Mouse (Mus musculus) B cell, adult 2 months (primary cell): ENCODE measurements around the gene Prepl.

ENCODE experiments used
- DNase-seq, 2 experiments: peaks; one replicate each; pipeline ENCODE4 v3.0.0; 2022

Prepl gene

DNA sequence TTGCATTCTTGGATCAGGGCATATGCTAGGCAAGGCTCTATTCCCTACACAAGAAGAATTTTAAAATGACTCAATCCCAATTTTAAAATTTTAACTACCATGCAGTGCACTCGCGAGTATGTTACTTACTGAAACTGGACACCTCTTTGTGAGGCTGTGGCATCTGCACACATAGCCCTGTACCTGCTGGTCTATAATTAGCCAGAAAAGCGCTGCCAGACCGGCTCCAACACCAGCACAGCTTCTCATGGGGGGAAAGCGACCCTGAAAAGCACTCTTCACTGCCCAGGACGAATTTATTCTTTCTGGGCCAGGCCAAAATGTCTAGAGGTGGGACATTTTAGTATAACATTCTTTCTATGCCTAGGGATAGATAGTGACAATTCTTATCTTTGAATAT lies 19.4 kb downstream of the Prepl start:
- DNase-seq, result no peak

DNA sequence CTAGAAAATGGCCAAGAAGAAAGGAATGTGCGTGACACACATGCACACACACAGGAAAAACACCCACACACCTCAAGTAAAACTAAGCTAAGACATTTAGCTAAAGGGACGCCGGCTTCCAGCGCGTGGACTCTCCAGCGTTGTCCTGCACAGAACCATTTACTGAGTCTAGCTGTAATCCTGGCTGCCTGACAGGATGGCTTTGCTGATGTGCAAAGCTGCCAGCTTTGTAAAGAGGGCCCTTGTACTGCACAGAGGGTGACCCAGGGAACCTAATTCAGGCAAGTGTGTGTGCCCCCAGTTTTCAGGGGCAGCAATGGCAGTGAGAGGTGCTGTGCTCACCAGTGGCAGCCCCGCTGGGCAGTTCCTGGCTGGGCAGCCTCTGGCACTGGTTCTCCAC lies 22.7 kb downstream of the Prepl start:
- no peak for DNase-seq

DNA sequence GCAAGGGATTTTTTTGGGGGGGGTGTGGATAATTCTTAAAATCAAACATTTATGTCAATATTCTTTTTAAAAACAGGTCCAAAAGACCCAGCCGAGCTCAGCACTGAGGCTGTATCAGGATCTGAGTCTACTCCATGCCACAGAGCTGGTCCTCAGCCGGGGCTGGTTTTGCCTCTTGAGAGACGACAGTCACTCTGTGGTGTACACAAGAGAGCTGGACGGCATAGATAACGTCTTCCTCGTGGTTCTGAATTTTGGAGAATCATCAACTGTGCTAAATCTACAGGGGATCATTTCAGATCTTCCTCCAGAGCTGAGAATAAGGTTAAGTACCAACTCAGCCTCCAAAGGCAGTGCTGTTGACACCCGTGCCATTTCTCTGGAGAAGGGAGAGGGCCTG lies 26.5 kb downstream of the Prepl start:
- no peak for DNase-seq

DNA sequence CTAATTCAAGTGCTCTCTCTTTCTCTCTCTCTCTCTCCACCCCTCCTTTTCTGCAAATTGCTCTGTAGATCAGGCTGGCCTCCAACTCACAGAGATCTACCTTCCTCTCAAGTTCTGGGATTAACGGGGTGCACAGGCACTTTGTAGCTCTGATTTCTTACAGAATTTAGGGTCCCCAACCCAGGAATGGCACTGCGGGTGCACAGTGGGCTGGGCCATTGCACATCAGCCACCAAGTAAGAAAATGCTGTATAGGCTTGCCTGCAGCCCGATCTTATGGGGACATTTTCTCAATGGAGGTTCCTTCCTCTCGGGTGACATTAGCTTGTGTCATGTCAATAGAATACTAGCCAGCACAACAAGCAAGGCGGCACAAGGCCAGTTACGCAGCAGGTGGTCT lies 30.9 kb downstream of the Prepl start:
- no peak for DNase-seq

DNA sequence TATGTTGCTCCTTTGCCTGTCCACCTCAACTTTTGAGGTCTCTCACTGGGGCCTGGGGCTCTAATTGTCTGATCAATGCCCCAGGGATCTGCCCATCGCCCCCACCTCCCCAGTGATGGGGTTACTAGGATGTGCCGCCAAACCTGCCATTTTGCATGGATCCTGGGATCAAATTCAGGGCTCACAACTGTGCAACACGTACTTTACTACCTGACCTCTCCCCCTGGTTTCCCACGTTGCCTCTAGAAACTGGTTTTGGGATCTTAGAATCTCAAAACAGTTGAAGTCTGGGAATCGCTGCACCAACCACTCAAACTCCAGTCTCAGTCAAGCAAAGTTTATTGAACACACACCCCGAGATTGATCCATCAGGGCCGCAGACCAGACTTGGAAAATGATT lies 31.8 kb downstream of the Prepl start:
- no peak for DNase-seq

DNA sequence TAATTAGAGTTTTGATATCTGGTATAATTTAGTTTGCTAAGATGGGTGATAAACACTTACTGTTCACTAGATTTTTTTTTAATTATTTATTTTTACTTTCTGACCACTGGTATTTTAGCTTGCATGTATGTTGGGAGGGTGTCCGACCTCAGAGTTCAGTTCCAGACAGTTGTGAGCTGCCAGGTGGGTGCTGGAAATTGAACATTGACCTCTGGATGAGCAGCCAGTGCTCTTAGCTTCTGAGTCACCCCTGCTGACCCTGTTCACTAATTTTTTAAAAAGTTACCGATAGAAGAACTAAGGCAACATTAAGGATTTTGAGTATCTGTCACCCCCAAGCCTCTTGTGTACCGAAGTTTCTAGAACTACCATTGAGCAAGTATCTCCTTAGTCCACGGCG lies 41.7 kb downstream of the Prepl start:
- no peak for DNase-seq

DNA sequence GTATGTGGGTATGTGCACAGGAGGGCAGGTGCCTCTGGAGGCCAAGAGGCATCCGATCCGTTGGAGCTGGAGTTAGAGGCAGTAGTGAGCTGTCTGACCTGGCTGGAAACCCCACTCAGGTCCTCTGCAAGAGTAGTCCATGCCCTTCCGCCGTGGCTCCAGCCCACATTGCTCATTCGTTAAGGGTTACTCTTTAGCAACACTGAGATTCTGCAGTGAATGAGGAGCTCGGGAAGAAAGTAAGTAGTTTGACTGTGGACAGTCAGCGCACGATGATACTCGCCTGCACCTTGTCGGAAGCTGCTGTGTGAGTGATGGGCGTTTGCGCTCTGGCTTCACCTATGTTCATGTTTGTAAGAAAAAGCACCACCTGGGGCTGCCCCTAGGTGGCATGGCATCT lies 44.9 kb downstream of the Prepl start:
- no peak for DNase-seq

DNA sequence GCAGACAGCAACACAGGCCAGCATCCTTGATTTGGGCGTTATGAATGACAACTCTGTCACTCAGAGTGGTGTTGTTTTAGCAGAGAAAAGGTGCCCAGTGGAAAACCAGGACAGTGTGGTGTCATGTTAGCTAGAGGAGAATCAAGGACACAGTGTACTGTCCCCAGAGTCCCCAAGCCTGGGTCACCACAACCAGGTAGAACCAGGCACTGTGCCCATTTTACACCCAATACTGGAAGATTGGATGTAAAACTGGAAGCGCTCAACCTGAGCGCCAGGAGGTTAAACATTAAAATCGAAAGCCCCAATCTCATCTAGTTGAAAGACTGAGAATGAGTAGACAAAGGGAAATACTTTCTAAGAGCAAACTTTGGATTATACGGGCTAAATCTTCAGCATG lies 45.6 kb downstream of the Prepl start:
- no peak for DNase-seq

DNA sequence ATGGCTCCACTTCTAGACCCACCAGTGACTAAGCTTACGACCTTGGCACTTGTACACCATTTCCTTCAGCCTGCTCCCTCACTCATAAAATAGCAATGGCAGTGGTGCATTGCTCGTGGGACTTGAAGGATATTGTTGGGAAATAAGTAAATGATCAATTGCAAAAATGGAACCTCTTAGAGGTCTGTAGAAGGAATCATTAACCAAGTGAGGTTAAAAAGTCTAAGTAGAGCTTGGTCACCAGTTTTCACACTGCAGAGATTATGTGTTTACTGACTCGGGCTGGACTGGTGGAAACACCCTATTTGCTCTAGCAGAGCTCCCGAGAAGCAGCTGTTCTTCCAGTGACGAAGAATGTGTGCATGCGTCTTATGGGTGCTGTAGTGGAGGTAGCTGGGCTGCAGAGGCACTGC lies 46.6 kb downstream of the Prepl start:
- DNase-seq, result no peak

DNA sequence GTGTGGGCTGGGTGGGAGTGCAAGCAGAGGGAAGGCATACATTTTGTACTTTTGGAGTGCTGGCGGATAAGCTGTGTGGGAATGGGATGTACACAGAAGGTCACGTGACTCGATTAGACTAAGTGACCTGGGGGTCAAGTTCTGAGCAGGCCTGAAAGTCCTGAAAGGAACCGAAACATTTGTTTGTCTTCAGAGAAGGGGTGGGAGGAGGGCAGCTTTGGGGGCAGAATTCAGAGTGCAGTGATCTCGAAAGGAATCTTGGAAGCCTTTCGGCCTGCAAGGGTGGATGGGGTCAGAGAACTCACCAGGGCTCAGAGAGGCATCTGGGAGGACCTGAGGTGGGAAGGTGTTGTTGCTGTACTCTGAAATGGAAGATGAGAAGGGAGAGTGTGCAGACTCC lies 47.6 kb downstream of the Prepl start:
- no peak for DNase-seq

DNA sequence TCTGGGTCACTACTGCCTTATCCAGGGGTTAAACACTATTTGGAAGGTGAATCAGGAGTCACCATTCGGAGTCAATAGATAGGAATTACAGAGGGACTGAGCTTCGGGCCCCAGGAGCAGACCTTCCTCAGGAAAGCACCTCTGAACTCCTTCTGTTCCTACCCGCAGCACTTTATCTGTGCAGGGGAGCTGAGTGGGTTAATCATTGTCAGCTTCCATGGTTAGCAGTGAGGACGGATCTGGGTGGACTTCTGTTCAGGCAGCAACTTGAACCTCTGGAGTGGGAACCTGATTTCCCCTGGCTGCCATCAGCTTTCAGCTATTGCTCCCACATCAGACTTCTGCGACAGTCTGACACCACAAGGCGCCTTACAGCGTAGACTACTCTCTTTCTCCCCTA lies 49.1 kb downstream of the Prepl start:
- no peak for DNase-seq

DNA sequence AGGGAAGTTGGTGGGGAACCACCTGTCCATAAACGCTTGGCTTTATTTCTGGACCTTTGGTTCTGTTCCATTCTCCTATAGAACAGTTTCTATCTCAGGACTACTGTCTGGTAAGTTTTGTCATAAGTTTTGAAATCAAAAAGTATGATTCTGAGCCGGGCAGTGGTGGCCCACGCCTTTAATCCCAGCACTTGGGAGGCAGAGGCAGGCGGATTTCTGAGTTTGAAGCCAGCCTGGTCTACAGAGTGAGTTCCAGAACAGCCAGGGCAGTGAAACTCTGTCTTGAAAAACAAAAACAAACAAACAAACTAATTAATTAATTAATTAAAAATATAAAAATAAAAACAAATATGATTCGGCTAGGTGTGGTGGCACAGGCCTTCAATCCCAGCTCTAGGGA lies 51.3 kb downstream of the Prepl start:
- no peak for DNase-seq

DNA sequence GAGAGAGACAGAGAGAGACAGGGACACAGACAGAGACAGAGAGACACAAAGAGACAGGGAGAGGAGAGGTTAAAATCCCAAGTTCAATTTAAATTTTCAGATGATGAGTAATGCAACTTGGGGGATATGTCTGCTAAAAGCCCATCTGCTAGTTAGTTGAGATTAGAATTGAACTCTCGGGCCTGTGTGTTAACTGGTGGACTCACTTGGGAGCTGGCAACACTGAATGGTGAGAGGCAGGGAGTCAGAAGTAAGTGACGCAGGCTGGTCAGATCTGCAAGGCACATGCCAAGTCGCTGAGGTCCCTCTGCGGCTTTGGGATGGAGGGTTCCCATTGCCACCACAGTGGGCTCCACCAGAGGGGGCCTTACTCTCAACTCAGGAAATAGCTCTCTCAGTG lies 51.7 kb downstream of the Prepl start:
- DNase-seq, result no peak

DNA sequence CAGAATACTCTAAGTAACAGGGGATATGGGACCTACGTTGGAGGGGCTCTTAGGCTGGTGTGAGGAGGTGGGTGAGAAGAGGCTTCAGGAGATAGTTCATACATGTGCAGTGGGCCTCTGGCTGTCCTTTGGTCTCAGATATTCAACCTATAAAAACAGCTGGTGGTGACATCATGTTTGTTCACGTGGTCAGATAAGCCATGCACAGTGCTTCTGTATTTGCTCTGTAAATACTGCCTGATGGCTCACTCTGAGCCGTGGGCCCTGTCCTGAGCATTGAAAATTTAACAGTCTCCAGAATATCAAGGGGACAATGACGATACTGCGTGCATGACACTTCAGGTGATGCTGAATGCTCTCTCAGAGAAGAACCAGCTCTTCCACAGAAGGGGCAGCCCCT lies 52.2 kb downstream of the Prepl start:
- DNase-seq, result no peak

DNA sequence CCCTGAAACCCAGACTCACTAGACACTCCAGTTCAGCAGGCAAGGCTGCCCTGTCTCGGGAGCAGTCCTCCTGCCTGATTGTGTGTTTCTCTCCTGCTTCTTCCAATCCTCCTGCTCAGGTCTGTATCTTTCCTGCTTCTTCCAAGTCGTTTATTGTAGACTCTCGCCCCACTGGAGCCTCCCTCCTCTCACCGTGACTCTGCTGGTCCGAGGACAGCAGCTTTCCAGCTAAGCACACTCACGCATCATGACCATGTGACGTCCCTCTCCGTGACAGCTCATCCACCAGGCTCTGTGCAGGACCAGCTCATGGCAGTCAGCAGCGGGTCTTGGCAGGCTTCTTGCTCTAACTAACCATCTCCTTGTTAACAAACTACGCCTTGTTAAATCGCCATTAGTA lies 56.0 kb downstream of the Prepl start:
- no peak for DNase-seq

DNA sequence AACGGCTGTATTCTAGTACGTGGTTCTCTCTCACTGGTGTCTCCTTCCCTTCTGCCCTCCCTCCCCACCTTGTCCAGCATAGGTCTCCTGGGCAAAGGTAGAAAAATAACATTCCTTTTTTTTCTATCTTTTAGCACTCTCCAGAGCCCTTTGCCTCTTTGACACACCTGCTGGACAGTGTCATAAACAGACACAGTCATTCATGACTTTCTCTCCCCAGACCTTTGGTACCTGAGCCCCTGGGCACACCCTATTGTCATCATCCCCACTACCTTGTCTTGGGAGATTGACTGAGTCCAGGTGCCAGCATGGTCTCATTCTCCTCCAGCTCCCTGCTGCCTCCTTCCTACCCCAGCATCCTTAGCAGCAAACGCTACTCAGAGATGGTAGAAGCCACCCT lies 57.0 kb downstream of the Prepl start:
- DNase-seq, result no peak

DNA sequence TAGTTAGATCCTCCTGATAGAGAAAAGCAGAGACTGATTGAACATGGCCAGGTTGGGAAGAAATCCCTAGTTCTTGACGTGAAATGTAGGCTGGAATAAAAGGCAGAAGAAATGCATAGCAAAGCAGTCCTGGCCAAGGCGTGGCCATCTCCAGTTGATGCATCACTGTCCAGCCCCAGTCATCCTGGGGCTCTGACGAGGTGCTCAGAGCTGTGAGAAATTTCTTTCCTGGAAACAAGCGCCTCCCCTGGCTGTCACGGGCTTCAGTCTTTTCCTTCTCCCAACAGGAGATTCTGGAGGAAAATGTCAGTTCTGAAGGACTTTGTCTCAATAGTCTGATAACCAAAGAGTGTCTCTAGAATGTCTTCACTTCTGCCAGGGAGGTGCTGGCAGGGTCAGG lies 59.4 kb downstream of the Prepl start:
- DNase-seq, result no peak

DNA sequence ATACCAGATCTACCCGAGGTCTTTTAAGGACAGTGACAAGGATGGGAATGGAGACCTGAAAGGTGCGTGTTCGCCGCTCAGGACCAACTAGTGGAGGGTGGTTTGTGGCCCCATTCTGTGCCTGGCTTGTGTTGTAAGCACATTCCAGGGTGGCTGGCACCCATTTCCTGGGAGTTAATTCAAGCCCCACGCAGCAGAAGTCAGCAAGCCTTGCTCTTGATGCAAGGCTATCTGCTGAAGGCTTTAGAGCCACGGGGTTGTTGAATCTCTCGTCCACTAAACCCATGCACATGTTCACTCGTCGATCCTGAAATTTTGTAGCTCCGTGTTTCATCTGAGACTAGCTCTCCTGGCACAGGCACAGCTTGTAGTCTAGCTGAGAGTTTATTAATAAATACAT lies 61.2 kb downstream of the Prepl start:
- DNase-seq, result no peak

DNA sequence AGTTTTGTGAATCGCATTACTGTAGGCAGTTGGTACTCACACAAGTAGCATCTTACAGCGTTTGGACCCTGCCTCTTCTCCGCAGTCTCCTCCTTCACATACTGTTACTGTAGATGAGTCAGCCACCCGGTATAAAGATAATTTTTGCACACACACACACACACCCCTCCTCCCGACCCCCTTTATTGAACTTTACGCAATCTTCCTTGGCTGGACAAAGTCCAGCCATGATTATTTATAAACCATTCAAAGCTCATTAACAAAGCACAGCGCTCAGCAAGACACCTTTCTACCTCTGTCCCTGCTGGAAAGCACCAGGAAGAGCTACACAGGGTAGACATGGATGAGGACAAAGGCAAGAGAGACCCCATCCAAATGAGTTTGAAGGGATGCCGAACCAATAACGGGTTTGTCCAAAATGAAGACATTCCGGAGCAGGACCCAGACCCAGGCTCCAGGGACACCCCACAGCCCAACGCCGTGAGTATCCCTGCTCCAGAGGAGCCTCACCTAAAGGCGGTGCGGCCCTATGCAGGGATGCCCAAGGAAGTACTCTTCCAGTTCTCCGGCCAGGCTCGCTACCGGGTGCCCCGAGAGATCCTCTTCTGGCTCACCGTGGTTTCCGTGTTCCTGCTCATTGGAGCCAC lies 61.8 kb downstream of the Prepl start, which contains the start of gene Slc3a1:
Gene Slc3a1, plus strand, starts transcription at position 284 of the 647 bp plus-strand sequence.
- DNase-seq, result no peak

DNA sequence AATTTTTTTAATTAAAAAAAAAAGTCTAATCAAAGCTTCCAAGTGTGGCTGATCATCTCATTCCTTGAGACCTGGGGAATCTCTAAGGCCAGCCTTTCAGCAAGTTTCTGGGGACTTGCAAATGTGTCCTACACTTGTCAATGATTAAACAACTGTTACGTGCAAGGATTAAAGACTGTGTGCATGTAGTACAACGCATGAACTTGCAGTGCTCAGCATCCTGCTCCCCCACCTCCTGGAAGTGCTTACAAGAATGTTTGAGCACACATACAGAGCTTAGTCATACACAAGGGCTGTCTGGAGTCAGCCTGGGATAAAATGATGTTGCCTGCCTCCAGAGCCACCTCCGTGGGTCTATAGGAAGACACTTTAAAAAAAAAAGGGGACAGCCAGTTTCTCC lies 62.8 kb downstream of the Prepl start:
- DNase-seq, result no peak

DNA sequence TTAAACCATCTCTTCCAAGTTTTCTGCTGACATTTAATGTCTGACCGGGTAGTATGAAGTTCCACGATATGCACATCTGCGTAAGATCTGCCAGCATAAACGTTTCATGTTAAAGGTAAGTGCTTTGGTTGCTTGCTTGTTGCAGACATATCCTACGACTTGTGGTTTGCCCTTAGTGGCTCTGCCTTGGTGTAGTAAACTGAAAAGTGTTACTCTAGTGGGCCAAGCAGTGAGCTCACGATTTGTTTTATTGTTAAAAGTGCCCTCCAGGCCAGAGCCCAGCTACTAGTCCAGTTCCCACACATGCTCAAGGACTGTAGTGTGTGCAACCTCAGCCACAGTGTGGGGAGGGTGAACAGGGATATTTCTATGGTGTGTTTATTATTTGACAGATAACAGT lies 63.6 kb downstream of the Prepl start:
- DNase-seq, result no peak

DNA sequence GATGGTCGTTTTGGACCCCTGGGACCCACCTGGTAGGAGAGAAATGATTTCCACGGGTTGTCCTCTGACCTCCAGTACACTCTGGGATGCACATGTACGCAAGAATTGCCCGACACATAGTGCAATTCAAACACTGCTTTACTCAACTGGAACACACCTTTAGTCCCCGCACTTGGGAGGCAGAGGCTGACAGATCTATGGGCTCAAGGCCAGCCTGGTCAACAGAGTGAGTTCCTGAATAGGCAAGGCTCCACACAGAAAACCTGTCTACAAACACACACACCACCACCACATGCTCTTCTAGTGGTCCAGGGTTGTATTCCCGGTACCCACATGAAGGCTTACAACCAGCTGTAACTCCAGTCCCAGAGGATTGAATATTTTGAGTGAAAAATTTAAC lies 64.9 kb downstream of the Prepl start:
- DNase-seq, result no peak

DNA sequence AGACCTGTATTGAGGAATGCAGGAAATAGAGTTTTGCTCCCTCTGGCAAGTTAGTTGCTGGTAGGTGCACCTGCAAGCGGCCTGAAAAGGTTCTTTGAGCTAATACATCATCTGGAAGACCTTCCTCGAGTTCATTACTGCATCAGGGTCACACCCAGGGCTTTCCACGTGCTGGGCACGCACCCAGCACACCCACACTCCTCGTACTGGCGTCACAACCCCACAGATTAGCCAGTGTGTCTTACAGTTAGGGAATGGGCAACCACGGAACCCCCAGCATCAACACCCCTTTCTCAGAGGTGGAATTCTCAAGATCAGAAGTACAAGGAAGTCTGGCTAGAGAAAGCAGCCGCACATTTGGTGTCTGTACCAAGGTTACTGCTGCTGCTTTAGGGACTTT lies 65.8 kb downstream of the Prepl start:
- DNase-seq, result no peak

DNA sequence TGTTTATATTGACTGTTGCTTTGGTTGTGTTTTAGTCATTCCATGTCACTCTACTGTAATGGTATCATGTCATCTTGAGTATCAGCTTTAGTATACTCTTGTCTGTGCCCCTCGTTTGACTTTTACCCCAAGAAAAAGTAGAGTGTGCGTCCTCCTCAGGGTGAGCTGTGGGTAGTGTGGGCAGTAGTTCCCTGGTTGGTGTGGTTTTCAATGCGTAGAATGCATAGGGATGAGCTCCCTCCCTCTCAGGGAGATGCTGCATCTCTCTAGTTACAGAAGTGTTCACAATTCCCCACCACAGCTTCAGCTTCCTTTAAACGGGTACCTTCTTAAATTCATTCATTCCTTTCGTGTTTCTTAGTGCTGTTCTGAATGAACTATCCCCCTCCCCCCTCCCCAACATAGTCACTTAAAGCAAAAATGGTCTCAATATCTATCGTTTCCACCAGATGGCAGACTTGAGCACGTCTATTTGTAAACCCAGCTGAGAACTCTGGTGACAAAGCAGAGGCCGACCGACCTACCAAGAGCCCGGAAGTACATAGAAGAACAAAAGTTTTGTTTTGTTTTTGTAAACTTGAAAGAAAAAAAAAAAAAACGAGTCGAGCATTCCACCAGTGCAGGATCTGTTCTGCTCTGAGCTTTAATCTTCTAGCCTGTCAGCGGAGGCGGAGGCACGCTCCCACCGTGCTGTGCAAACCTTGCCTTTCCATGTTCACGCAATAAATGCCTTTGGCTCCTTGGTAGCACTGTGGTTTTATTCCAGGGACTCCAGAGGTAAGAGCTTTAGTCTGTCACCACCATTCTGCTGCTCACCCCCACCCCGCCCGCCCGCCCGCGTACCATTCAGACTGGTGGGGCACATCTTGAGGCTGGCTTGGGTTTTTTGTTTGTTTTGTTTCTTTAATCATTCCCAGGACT lies 66.5 kb downstream of the Prepl start:
- DNase-seq, result peak; percentile 56 to 63

DNA sequence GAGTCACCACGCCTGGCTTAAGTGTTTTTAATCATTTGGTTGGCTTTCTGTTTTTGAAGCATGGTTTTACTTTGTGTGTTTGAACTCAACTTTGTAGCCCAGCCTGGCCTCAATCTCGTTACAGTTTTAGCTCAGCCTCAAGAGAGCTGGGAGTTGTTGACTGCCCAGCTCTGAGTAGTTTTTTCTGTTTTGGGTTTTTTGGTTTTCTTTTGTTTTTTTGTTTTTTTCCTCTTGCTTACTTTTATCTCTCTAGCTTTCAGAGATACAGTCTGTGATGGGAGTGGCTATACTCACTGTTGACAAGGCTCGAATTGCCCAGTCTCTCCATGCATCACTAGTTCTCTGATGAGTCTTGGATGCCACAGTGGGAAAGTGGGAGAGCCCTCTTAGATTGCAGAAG lies 69.7 kb downstream of the Prepl start:
- DNase-seq, result no peak
